Mouse (Mus musculus): ENCODE data around the gene Lyve1.

The Lyve1 gene

DNA sequence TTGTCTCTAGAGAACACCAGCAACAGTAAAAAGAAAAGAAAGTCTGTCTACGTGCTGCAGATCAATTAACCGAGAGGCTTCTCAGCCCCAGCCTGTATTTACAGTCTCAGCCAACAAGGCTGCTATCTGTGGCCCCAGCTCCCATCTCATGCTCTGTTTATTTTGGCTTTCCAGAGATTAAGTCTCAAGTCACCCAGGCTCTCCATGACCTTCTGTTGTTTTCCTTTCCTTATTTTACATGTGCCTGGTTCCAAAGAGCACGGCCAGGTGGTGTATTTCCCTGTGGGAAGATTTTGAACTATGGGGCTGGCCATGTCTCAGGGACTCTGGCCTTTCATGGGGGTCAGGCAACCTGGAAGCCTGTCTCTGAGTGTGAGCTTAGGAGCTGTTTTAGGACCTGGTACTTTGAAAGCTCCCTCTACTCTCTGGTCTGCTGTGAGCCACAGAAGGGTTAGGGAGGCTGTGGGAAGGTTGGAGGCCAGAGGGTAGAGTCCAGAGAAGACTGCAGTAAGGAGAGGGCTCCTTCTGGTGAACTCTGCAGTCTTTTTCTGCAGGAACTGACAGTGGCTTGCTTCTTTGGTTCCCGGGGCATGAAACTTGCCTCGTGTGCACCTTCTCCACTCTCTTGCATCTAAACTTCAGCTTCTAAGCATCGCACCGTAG is 11.4 kb downstream of the Lyve1 start:
- DNase-seq, result no peak

DNA sequence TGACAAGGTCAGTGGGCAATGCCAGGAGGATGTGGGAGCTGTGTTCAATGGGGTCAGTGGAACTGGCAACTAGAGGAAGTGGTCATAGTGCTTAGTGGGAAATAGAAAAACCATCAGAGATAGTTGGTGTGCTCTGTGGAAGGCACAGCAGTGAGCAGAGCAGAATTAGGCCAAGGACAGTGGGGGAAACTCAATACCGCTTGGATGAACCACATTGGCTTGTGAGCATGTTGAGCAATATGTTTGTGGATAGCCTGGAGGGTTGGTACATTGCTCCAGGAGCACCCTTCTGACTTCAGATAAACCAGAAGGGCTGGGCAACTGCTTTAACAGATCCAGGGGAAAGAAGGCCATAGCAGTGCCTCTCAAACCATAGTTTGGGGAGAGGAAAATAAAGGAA is 14.7 kb downstream of the Lyve1 start:
- no peak for DNase-seq

DNA sequence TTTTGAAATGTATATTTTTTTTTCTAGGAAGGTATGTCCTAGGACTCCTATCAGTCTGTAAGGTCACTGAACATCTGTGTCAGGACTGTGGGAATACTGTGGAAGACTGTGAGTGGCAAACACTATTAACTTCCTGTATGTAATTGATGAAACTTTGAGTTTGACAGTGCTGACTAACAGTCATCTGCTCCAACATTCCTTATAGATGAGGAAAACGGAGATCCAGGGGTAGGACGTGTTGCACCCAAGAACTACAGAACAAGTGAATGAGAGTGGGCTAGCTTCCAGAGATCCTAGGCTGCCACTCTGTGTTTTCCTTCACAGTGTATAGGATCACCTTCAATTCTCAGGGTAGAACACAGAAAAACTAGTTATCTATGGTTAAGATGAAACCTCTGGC is 15.7 kb downstream of the Lyve1 start:
- DNase-seq, result no peak

- peak; percentile 97 for DNase-seq
Measured at GRCm38 (mm10) chr7:110843916-110844874, 18.8 kb downstream of the Lyve1 start, which contains the start of gene Rnf141. TSS of gene Rnf141 (minus strand) at chr7:110844457.

- DNase-seq, result no peak
Measured at GRCm38 (mm10) chr7:110840332-110840731, 22.7 kb downstream of the Lyve1 start.

DNA sequence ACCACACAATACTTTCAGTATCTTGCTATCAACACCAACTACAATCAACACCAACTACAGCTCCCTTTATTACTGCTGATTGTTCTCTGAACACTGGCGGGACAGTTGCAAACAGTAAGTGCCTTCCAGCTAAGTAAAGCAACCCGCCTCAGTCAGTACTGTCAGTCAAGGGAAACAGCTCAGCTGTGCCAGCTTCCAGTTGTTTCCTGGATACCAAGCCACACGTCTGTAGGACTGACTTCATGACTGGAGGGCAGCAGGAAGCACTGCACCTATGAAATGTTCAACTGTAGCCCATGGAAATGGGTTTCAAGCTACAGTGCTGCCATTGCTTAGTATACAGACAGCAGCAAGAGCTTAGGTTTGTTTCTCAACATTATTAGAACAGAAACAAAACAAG is 28.5 kb downstream of the Lyve1 start:
- no peak for DNase-seq

DNA sequence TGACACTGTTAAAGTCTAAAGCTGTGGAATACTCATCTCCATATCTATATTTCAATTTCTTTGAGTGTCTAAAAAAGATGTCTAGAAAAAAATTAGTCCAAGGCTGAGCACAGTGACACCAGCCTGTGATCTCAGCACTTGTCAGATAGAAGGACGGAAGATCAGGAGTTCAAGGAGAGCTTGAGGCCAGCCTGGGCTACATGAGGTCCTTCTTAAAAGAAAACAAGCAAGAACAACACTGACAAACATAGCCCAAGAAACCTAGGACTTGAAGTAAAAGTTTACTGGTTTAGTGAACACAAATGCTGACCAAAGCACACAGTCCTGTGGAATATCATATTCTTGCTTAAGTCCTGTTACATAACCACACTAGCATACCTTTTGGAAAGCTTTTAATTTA is 29.0 kb downstream of the Lyve1 start:
- DNase-seq, result no peak

- DNase-seq, result no peak
Measured at GRCm38 (mm10) chr7:110833024-110833423, 30.0 kb downstream of the Lyve1 start.

GRCm38 (mm10) chr7:110823995-110824953 is 38.8 kb downstream of the Lyve1 start:
- DNase-seq, result no peak

DNA sequence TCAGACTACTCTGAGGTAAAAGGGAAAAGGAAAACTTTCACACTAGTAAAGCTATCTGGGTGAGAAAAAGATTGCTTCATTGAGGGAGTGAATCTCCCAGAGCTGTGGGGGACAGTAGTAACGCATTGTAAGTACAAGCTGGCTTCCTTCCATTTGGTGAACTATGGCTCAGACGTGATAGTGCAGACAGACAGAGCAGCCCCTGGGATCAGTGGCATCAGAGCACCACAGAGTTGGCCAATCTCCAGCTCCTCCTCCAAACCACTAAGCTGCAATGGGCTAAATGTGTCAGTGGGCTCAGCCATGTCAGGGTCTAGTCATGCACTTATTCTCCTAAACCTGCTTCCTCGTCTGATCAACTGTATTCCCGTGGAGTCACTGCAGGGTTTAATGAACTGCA is 39.4 kb downstream of the Lyve1 start:
- DNase-seq, result no peak

DNA sequence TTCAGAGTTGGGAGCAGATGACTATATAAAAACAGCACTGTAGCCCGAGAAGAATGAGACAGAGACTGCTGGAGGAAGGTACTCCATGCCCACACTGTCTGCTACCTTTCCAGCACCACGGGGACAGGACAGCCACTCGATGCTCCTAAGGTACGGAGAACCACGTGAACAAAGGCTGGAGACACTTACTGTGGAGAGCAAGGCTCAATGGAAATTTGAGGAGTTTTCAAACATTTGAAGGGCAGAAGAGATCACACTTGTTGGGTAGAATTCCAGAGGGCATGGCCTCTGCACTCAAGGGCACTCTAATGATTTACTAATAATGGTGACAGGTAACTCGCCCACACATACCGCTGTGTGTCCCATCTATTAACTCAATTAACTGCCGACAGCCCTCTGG is 40.0 kb downstream of the Lyve1 start:
- DNase-seq, result no peak

- DNase-seq, result no peak
Measured at GRCm38 (mm10) chr7:110822055-110822454, 41.0 kb downstream of the Lyve1 start.

DNA sequence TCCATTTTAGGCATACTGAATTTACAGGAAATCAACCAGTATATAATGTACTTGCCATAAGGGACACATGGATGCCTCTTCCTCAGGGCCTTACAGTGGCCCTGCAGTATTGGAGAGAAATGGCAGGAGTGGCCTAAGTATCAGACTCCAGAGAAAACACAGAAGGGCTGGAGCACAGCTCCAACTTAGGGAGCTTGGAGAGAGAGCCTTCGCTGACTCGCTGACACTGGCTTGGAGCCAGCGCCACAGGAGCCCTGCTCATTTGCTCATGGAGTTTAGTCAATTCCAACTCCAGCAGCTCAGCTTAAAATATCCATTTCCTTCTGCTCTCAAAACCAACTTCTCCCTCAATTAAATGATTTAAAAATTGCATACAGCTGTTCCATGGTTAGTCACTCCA is 41.4 kb downstream of the Lyve1 start:
- DNase-seq, result no peak

- no peak for DNase-seq
Measured at GRCm38 (mm10) chr7:110821068-110821467, 42.0 kb downstream of the Lyve1 start.

- peak; percentile 61 for DNase-seq
Measured at GRCm38 (mm10) chr7:110818787-110819350, 44.2 kb downstream of the Lyve1 start.

DNA sequence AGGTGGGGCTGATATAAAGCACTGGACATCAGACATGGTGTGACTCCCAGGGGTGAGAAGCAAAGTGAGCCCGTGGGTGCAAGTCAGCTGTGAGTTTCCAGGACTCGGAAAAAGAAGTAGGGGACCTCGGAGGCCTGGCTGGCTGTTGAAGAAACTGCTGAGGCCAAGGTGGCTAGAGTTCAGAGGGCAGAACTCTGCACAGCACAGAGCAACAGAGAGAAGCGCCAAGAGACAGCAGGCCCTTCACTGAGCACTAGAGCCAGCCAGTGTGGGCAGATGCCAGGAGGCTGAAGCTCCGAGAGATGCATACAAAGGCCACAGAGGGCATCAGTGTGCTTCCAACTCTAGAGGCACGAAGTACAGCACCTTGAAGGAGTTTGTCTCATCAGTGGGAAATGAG is 44.8 kb downstream of the Lyve1 start:
- no peak for DNase-seq

- DNase-seq, result peak; percentile 51
Measured at GRCm38 (mm10) chr7:110816037-110816436, 47.0 kb downstream of the Lyve1 start.

DNA sequence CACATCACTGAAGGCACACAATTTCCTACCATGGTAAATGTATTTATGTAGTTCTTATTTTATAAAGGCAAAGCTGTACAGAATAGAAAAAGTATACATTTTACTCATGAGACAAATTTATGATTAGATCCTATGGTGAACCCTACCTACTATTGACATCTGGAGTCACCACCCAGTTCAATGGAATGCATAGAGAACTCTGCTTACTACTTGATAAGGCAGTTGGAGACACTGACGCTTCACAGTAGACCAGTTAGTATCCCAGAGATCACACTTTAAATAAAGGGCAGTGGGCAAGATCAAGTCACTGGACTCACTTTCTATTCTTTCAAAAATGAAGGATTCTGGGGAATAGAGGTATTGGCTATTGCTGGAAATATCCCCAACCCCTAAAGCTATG is 49.1 kb downstream of the Lyve1 start:
- DNase-seq, result no peak

- no peak for DNase-seq
Measured at GRCm38 (mm10) chr7:110811529-110811928, 51.5 kb downstream of the Lyve1 start.

DNA sequence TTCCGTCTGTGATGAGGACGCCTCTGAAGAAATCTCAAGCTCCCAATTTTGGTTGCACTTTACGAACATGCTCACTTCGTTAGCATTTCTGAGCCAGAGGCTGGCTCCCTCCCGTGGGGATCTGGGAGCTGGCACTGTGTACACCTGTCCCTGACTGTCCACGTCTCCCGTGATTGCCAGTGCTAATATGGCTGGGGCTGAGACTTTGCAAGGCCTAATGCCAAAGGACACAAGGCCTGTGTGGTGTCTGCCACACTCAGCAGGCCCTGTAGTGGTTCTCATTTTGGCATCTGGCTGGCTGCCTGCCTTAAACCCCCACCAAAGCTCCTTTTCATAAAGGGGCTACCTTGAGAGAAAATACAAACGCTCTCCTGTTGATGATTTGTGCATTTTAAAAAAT is 52.0 kb downstream of the Lyve1 start:
- DNase-seq, result no peak

DNA sequence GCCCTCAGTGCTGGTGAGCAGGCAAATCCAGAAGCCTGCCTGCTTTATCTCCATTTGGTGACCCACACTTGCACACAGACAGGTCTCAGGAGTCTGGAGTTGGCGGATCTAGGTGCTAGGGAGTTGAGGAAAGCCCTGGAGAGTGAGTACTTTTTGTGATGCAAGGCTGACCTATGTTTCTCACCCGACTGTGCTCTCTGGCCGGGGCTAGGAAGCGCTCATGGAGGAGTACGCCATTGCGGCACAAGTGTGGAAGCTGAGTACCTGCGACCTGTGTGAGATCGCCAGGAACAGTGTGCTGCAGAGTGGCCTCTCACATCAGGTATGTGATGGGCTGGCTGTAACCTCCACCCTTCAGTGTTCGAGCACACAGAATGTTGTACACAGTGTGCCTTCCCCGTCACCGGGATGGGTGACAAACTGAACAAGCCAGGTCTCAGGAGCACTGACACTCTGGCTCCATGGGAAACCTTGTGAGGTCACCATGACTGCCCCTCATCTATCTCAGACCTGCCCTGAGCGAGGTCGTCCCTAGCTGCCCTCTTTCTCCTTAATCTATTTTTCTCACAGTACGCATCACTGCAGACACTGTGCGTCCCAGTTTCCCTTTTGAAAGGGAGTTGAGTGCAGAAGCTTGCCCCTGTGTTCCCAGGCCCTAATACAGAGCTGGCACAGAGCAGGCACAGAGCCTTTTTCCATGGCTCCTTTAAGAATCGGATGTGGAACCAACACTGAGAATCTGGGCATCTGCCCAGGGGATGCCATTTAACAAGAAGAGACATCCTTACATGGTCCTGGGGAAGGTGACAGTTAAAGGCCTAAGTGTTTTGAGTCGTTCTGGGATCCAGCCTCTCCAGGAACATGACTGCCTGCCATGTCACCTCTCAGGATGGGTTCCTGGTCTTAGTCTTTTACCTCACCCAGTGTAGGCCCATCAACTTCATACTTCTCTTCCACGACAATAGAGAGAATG is 53.2 kb downstream of the Lyve1 start:
- no peak for DNase-seq
